Mouse (Mus musculus): ENCODE measurements around the gene Uso1.

GRCm38 (mm10) chr5:92103062-92103461, 34.7 kb upstream of the Uso1 start:
- TF ChIP-seq CTCF (IDR thresholded peaks at IDR 0.05; ENCODE audit: low read depth) (no peak), EP300 (IDR thresholded peaks at IDR 0.05; ENCODE audit: low read depth) (no peak)
